Mouse (Mus musculus) embryonic facial prominence, embryonic 15.5 days (tissue): Measurements from ENCODE around the gene Calhm3. TPM values are rescaled to one million over a fixed set of nuclear protein-coding genes. Genes with fewer than 3 reads are reported as not detected.

Source experiments
- ATAC-seq: fragments of 200-750 bp; cut with Nextera tagmentation; 2 replicates; pipeline ENCODE4 v1.8.0; 2017; ENCODE audit warnings: low read depth, moderate TSS enrichment; ENCODE audit not compliant: insufficient number of reproducible peaks, low FRiP score, low TSS enrichment
- H3K27ac ChIP-seq: fragments of 300-500 bp; sonication (generic); replicated peaks from 2 replicates; pipeline ENCODE4 v1.5.1; 2015; ENCODE audit warnings: mild to moderate bottlenecking, inconsistent platforms
- H3K27me3 ChIP-seq: fragments of 300-500 bp; sonication (generic); 2 replicates; pipeline ENCODE4 v1.6.1; 2015; ENCODE audit warnings: inconsistent platforms
- H3K36me3 ChIP-seq: fragments of 300-500 bp; sonication (generic); 2 replicates; pipeline ENCODE4 v1.6.1; 2015; ENCODE audit warnings: mild to moderate bottlenecking, inconsistent platforms
- H3K4me1 ChIP-seq: fragments of 300-500 bp; sonication (generic); 2 replicates; pipeline ENCODE4 v1.6.1; 2015; ENCODE audit warnings: inconsistent platforms
- H3K4me2 ChIP-seq: fragments of 300-500 bp; sonication (generic); replicated peaks from 2 replicates; pipeline ENCODE4 v1.6.1; 2015; ENCODE audit warnings: mild to moderate bottlenecking, inconsistent platforms
- H3K4me3 ChIP-seq: fragments of 300-500 bp; sonication (generic); replicated peaks from 2 replicates; pipeline ENCODE4 v1.5.1; 2015; ENCODE audit warnings: mild to moderate bottlenecking, inconsistent platforms
- H3K9ac ChIP-seq: fragments of 300-500 bp; sonication (generic); 2 replicates; pipeline ENCODE4 v1.6.1; 2015; ENCODE audit warnings: inconsistent platforms
- H3K9me3 ChIP-seq: fragments of 300-500 bp; sonication (generic); replicated peaks from 2 replicates; pipeline ENCODE4 v1.6.1; 2016; ENCODE audit warnings: inconsistent platforms
- WGBS: fragments of 180-500 bp; shearing (Covaris S2); methylation state at CpG from one replicate; pipeline ENCODE4 v1.1.7; 2015; 5-methylcytosine and 5-hydroxymethylcytosine counted together
- polyA plus RNA-seq: library from polyadenylated mRNA; unstranded; fragments of >200 nt; fragmentation: Nextera tagmentation; extraction: Ambion mirVana; gene quantifications from 2 replicates; pipeline ENCODE4 v1.2.1, GENCODE M21; 2015

Gene Calhm3
- not detected in 2 replicates for polyA plus RNA-seq

GRCm38 (mm10) chr19:47157664-47158063, at the start of gene Calhm3:
Gene Calhm3 (minus strand): TSS chr19:47157764.
- whole genome bisulfite sequencing: 83% methylated on average over 11 of the region's 11 CpGs
- Histone ChIP-seq H3K4me2 (no peak within 1 kb of the TSS), H3K27ac (no peak within 1 kb of the TSS), H3K4me3 (no peak within 1 kb of the TSS), H3K9ac (no peak within 1 kb of the TSS), H3K36me3 (no peaks in the 10 kb centered on the region), H3K27me3 (no peaks in the 10 kb centered on the region), H3K4me1 (no peaks in the 10 kb centered on the region), H3K9me3 (no peaks in the 10 kb centered on the region)
- no peak for ATAC-seq

DNA sequence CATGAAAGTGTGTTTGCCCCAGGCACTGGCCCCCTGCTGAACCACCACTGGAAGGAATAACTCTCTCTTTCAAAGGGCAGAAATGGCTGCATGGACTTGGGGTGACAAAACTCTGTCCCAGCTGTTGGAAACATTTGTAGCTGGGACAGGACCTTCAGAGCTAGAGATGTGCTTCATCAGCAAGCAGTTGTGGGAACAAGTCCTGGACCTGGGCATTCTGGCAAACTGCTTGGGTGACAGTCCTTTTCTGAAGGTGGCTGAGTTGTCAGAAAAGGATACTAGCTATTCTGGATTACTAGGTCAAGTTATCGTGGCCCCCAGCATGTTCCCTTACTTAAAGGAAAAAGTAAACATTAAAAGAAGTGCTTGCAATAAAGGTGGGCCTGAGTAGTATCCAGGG, 48.6 kb upstream of the Calhm3 start:
- Histone ChIP-seq H3K27ac (no peak overlapping the region), H3K9me3 (no peaks in the 10 kb centered on the region), H3K4me3 (no peak overlapping the region), H3K4me2 (no peak overlapping the region), H3K27me3 (no peaks in the 10 kb centered on the region), H3K36me3 (no peaks in the 10 kb centered on the region), H3K9ac (no peak overlapping the region), H3K4me1 (peaks cover 11% of the 10 kb centered on the region)
- WGBS: 87% methylated on average over 1 of the region's 1 CpGs
- no peak for ATAC-seq

DNA sequence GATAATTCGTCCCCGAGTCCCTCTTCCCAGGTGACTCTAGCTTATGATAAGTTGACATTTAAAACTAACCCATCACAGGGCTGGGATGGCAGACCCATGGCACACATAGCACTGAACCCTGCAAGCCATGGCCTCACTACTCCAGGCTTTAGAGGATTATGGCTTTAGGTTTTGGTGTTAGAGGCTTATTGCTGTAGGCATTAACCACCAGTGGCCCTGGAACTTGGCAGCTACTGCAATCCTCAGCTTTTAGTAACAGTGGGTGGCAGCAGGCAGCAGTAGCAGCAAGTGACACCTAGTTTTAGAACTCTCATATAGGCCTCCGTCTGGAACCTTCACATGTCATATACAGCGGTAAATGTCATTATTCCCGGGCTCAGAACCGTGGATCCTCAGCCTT, 47.1 kb upstream of the Calhm3 start:
- no peaks in the 10 kb centered on the region for H3K36me3 ChIP-seq
- no peak overlapping the region for H3K9ac ChIP-seq
- H3K27ac ChIP-seq: no peak overlapping the region
- H3K4me3 ChIP-seq: no peak overlapping the region
- no peak overlapping the region for H3K4me2 ChIP-seq
- H3K4me1 ChIP-seq: peaks cover 11% of the 10 kb centered on the region
- WGBS: 85% methylated on average over 6 of the region's 6 CpGs
- no peaks in the 10 kb centered on the region for H3K9me3 ChIP-seq
- no peaks in the 10 kb centered on the region for H3K27me3 ChIP-seq
- ATAC-seq: no peak

GRCm38 (mm10) chr19:47203042-47203441, 45.5 kb upstream of the Calhm3 start:
- no peak overlapping the region for H3K4me3 ChIP-seq
- H3K9ac ChIP-seq: no peak overlapping the region
- no peak overlapping the region for H3K27ac ChIP-seq
- 82% methylated on average over 6 of the region's 6 CpGs for WGBS
- no peaks in the 10 kb centered on the region for H3K9me3 ChIP-seq
- ATAC-seq: no peak
- no peak overlapping the region for H3K4me2 ChIP-seq
- H3K27me3 ChIP-seq: no peaks in the 10 kb centered on the region
- no peaks in the 10 kb centered on the region for H3K36me3 ChIP-seq
- peaks cover 15% of the 10 kb centered on the region for H3K4me1 ChIP-seq

DNA sequence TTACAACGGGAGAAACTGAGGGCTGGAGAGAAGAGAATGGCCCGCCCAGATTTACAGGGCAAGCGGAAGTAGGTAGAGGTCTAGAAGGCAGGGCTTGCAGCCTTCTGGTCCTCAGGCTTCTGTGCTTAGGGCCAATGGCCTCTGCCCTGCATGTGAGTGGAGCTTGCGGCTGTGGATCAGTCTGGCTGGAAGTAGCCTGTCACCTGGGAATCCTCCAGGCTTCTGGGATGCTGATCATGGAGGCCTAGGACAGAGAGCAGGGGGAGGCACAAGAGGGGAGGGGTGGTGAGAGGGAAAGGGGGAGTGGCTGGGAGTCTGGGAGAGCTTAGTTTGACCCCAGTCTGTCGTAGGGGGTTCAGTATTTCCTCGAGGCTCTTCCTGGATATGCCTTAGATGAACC, 44.9 kb upstream of the Calhm3 start:
- ATAC-seq: no peak
- WGBS: 67% methylated on average over 6 of the region's 6 CpGs
- H3K36me3 ChIP-seq: no peaks in the 10 kb centered on the region
- H3K4me3 ChIP-seq: no peak overlapping the region
- H3K9me3 ChIP-seq: no peaks in the 10 kb centered on the region
- no peak overlapping the region for H3K4me2 ChIP-seq
- no peak overlapping the region for H3K9ac ChIP-seq
- peaks cover 15% of the 10 kb centered on the region for H3K4me1 ChIP-seq
- no peaks in the 10 kb centered on the region for H3K27me3 ChIP-seq
- no peak overlapping the region for H3K27ac ChIP-seq

- no peak overlapping the region for H3K4me2 ChIP-seq
- no peaks in the 10 kb centered on the region for H3K9me3 ChIP-seq
- no peak overlapping the region for H3K27ac ChIP-seq
- no peak overlapping the region for H3K4me3 ChIP-seq
- 36% methylated on average over 12 of the region's 12 CpGs for WGBS
- H3K9ac ChIP-seq: no peak overlapping the region
- no peak for ATAC-seq
- H3K27me3 ChIP-seq: no peaks in the 10 kb centered on the region
- H3K4me1 ChIP-seq: peaks cover 15% of the 10 kb centered on the region
- no peaks in the 10 kb centered on the region for H3K36me3 ChIP-seq
Measured at GRCm38 (mm10) chr19:47201972-47202371, 44.4 kb upstream of the Calhm3 start.

- Histone ChIP-seq H3K4me3 (no peak overlapping the region), H3K36me3 (no peaks in the 10 kb centered on the region), H3K27me3 (no peaks in the 10 kb centered on the region), H3K9me3 (no peaks in the 10 kb centered on the region), H3K9ac (no peak overlapping the region), H3K4me2 (no peak overlapping the region), H3K4me1 (peaks cover 15% of the 10 kb centered on the region), H3K27ac (no peak overlapping the region)
- WGBS: 72% methylated on average over 13 of the region's 13 CpGs
- ATAC-seq: no peak
Measured at GRCm38 (mm10) chr19:47198671-47199350, 41.2 kb upstream of the Calhm3 start.

- 93% methylated on average over 5 of the region's 5 CpGs for WGBS
- H3K9me3 ChIP-seq: no peaks in the 10 kb centered on the region
Measured at GRCm38 (mm10) chr19:47192158-47192557, 34.6 kb upstream of the Calhm3 start.

DNA sequence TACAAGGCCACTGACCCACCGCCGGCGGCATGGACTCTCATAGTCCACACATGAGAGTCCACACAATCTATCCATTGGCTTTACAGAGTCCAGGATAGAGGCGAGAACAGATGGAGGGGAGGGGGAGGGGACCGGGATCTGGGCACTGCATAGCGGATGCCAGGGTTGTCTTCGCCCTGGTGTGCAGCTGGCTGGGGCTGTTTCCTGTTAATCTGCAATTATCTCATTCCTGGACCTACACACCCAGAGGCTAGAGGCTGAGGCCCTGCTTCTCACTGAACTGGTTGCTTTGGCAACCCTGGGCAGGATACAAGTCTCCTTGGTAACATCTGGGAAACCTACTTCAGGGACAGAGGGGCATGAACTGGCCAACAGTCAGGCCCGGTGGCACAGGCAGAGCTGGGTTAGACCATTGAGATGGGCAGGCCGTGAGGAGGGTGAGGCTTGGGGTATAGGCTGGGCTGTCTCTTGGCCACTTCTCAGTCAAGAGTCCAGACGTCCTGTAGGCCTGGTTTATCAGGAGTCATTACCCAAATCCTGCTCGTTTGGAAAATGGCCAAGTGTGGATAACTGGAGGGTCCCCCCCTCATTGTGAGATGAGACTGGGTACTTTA, 31.1 kb upstream of the Calhm3 start:
- H3K36me3 ChIP-seq: no peaks in the 10 kb centered on the region
- WGBS: 48% methylated on average over 11 of the region's 11 CpGs
- H3K27me3 ChIP-seq: no peaks in the 10 kb centered on the region
- H3K9ac ChIP-seq: no peak overlapping the region
- ATAC-seq: peak; percentile 48; the same call in 1 of the 2 replicates
- H3K9me3 ChIP-seq: no peaks in the 10 kb centered on the region
- H3K4me3 ChIP-seq: no peak overlapping the region
- H3K4me2 ChIP-seq: no peak overlapping the region
- H3K27ac ChIP-seq: no peak overlapping the region
- H3K4me1 ChIP-seq: peaks cover 10% of the 10 kb centered on the region

More at GRCm38 (mm10) chr19:47192158-47192557, 34.6 kb upstream of the Calhm3 start:
- Histone ChIP-seq H3K4me3 (no peak overlapping the region), H3K9ac (no peak overlapping the region), H3K4me1 (peaks cover 10% of the 10 kb centered on the region), H3K36me3 (no peaks in the 10 kb centered on the region), H3K4me2 (no peak overlapping the region), H3K27ac (no peak overlapping the region), H3K27me3 (no peaks in the 10 kb centered on the region)
- no peak for ATAC-seq

DNA sequence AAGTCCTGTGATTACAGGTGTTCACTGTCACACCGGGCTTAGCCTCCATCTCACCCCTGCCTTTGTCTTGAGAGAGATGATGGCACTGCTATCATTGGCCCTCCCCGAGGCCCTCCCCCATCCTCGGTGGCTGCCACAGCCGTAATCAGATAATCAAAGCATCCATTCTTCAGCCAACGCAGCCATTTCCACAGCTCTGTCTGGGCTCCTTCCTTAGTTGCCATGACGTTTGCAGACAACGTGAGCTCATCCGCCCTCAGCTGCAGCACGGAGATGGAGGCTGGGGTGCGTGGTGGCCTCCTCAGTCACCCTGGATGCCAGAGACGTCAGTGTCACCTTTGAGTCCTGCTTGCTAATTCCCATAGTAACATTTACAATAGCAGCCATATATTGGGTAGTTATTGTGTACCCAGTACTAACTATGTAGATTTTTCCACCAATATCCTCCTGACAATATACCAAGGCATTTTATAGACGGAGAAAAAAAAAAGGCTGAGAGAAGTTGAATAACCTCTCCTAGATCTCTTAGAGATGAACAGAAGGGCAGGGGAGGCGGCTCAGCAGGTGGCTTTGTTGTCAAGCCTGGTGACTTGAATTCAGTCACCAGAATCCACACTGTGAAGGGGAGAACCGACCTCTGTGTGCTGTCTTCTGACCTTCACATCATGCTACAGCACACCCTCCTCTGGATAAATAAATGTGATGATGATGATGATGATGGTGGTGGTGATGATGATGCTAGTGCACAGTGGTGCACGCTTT, 29.1 kb upstream of the Calhm3 start:
- no peaks in the 10 kb centered on the region for H3K36me3 ChIP-seq
- WGBS: 48% methylated on average over 15 of the region's 15 CpGs
- H3K9me3 ChIP-seq: no peaks in the 10 kb centered on the region
- no peak for ATAC-seq
- H3K4me2 ChIP-seq: no peak overlapping the region
- peaks cover 10% of the 10 kb centered on the region for H3K4me1 ChIP-seq
- H3K9ac ChIP-seq: no peak overlapping the region
- H3K27me3 ChIP-seq: no peaks in the 10 kb centered on the region
- no peak overlapping the region for H3K4me3 ChIP-seq
- no peak overlapping the region for H3K27ac ChIP-seq

DNA sequence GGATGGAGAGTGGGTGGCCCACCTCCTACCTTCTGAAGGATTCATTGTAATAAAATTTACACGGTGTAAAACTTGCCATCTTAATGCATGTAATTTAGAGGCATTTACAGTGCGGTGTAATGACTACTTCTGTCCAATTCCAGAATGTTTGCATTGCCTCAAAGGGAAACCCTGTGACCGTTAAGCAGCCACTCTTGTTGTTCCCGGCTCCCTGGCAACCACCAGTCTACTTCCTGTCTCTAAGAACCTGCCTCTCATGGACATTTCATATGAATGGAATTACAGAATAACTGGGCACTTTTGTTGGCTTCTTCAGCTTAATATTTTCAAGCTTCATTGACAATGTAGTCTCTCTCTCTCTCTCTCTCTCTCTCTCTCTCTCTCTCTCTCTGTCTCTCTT, 27.2 kb upstream of the Calhm3 start:
- no peaks in the 10 kb centered on the region for H3K9me3 ChIP-seq
- H3K9ac ChIP-seq: no peak overlapping the region
- H3K4me1 ChIP-seq: peaks cover 10% of the 10 kb centered on the region
- H3K4me3 ChIP-seq: no peak overlapping the region
- no peaks in the 10 kb centered on the region for H3K36me3 ChIP-seq
- H3K27me3 ChIP-seq: peaks cover 11% of the 10 kb centered on the region; the same call in 1 of the 2 replicates
- WGBS: 51% methylated on average over 4 of the region's 4 CpGs
- no peak overlapping the region for H3K27ac ChIP-seq
- no peak for ATAC-seq
- H3K4me2 ChIP-seq: no peak overlapping the region
